Mouse (Mus musculus) myocyte (in vitro differentiated cells): ENCODE measurements at regions not wholly inside any gene's neighbourhood (a gene's known extent, or its start where the extent isn't known, plus 50 kb on each side); places are given as distances from the start of the nearest gene placed in this dataset.

Source experiments
- H3K27me3 ChIP-seq: one replicate; pipeline ENCODE4 v1.6.1; 2011; ENCODE audit not compliant: control insufficient read depth, insufficient read depth, insufficient read length
- H3K36me3 ChIP-seq: one replicate; pipeline ENCODE4 v1.6.1; 2011; ENCODE audit not compliant: control insufficient read depth, insufficient read depth
- H3K4me2 ChIP-seq: one replicate; pipeline ENCODE4 v1.6.1; 2011; ENCODE audit warnings: low read depth, control low read depth
- H3K4me3 ChIP-seq: one replicate; pipeline ENCODE4 v1.5.1; 2011; ENCODE audit warnings: mild to moderate bottlenecking, control low read depth, moderate library complexity
- H3K79me2 ChIP-seq: one replicate; pipeline ENCODE4 v1.6.1; 2011; ENCODE audit not compliant: control insufficient read depth, insufficient read depth
- H3ac ChIP-seq: one replicate; pipeline ENCODE4 v1.6.1; 2011; ENCODE audit not compliant: control insufficient read depth, insufficient read length
- CEBPB ChIP-seq: IDR thresholded peaks from 2 replicates; pipeline ENCODE4 v1.6.1; 2011; ENCODE audit warnings: mild to moderate bottlenecking, moderate library complexity; ENCODE audit not compliant: poor library complexity, insufficient read depth, severe bottlenecking
- E2F4 ChIP-seq: IDR thresholded peaks from one replicate; pipeline ENCODE4 v1.6.1; 2011; ENCODE audit warnings: mild to moderate bottlenecking, control low read depth, moderate library complexity; ENCODE audit not compliant: insufficient read depth
- MAX ChIP-seq: IDR thresholded peaks from one replicate; pipeline ENCODE4 v1.6.1; 2011; ENCODE audit warnings: low read depth, mild to moderate bottlenecking, control low read depth
- MYOD1 ChIP-seq, 3 experiments: IDR thresholded peaks; one replicate each; pipeline ENCODE4 v1.6.1; 2011; ENCODE audit warnings: control low read depth in 2 of 3, low read depth in 2 of 3, mild to moderate bottlenecking in 2 of 3, moderate library complexity in 1 of 3; ENCODE audit not compliant: insufficient read length in 2 of 3, control insufficient read depth in 1 of 3
- MYOG ChIP-seq, 3 experiments: IDR thresholded peaks; one replicate each; pipeline ENCODE4 v1.6.1; 2011; ENCODE audit warnings: control low read depth in 2 of 3, low read depth in 2 of 3, mild to moderate bottlenecking in 2 of 3; ENCODE audit not compliant: insufficient read length in 2 of 3, control insufficient read depth in 1 of 3, insufficient read depth in 1 of 3
- POLR2A ChIP-seq: IDR thresholded peaks from one replicate; pipeline ENCODE4 v1.6.1; 2011; ENCODE audit warnings: low read depth, mild to moderate bottlenecking, control low read depth, moderate library complexity; ENCODE audit not compliant: insufficient read length
- POLR2AphosphoS2 ChIP-seq: IDR thresholded peaks from one replicate; pipeline ENCODE4 v1.6.1; 2011; ENCODE audit warnings: low read depth, control low read depth; ENCODE audit not compliant: insufficient read length
- REST ChIP-seq: IDR thresholded peaks from one replicate; pipeline ENCODE4 v1.6.1; 2011; ENCODE audit warnings: mild to moderate bottlenecking, control low read depth, moderate library complexity; ENCODE audit not compliant: insufficient read depth, insufficient read length
- SRF ChIP-seq: IDR thresholded peaks from one replicate; pipeline ENCODE4 v1.6.1; 2011; ENCODE audit warnings: low read depth; ENCODE audit not compliant: control insufficient read depth, insufficient read length
- TCF12 ChIP-seq: IDR thresholded peaks from one replicate; pipeline ENCODE4 v1.6.1; 2011; ENCODE audit warnings: mild to moderate bottlenecking, control low read depth; ENCODE audit not compliant: poor library complexity, insufficient read depth, severe bottlenecking
- TCF3 ChIP-seq: IDR thresholded peaks from one replicate; pipeline ENCODE4 v1.6.1; 2011; ENCODE audit warnings: low read depth, control low read depth; ENCODE audit not compliant: insufficient read length
- USF1 ChIP-seq: IDR thresholded peaks from one replicate; pipeline ENCODE4 v1.6.1; 2011; ENCODE audit warnings: low read depth, mild to moderate bottlenecking, control low read depth, moderate library complexity

GRCm38 (mm10) chr9:78881307-78881790 is 266.0 kb downstream of the Cd109 start:
- Histone ChIP-seq H3K36me3 (no peaks in the 10 kb centered on the region), H3K79me2 (no peaks in the 10 kb centered on the region), H3K4me2 (no peak overlapping the region), H3ac (no peak overlapping the region), H3K27me3 (no peaks in the 10 kb centered on the region), H3K4me3 (no peak overlapping the region)
- no peak for TF ChIP-seq TCF3
- TF ChIP-seq POLR2AphosphoS2, result no peak
- TF ChIP-seq USF1, result no peak
- no peak for TF ChIP-seq TCF12
- no peak for TF ChIP-seq POLR2A
- TF ChIP-seq CEBPB, result no peak
- no peak for TF ChIP-seq MYOD1 (IDR thresholded peaks at IDR 0.05; ENCODE audit: control insufficient read depth in 1 of 3, insufficient read length in 2 of 3, low read depth in 2 of 3)
- TF ChIP-seq E2F4, result no peak
- TF ChIP-seq SRF, result no peak
- no peak for TF ChIP-seq REST
- no peak for TF ChIP-seq MAX
- TF ChIP-seq MYOG (IDR thresholded peaks at IDR 0.05; ENCODE audit: control insufficient read depth in 1 of 3, insufficient read depth in 1 of 3, insufficient read length in 2 of 3, low read depth in 2 of 3), result no peak

GRCm38 (mm10) chr9:78903211-78903610 is 287.9 kb downstream of the Cd109 start:
- Histone ChIP-seq H3K27me3 (no peaks in the 10 kb centered on the region), H3K4me3 (no peak overlapping the region), H3ac (no peak overlapping the region), H3K79me2 (no peaks in the 10 kb centered on the region), H3K36me3 (no peaks in the 10 kb centered on the region), H3K4me2 (no peak overlapping the region)
- no peak for TF ChIP-seq POLR2AphosphoS2
- no peak for TF ChIP-seq USF1
- no peak for TF ChIP-seq E2F4
- TF ChIP-seq POLR2A, result no peak
- no peak for TF ChIP-seq MYOG (IDR thresholded peaks at IDR 0.05; ENCODE audit: control insufficient read depth in 1 of 3, insufficient read depth in 1 of 3, insufficient read length in 2 of 3, low read depth in 2 of 3)
- no peak for TF ChIP-seq MYOD1 (IDR thresholded peaks at IDR 0.05; ENCODE audit: control insufficient read depth in 1 of 3, insufficient read length in 2 of 3, low read depth in 2 of 3)
- no peak for TF ChIP-seq SRF
- no peak for TF ChIP-seq REST
- no peak for TF ChIP-seq CEBPB
- TF ChIP-seq MAX, result no peak
- no peak for TF ChIP-seq TCF12
- no peak for TF ChIP-seq TCF3

GRCm38 (mm10) chr9:78917336-78917735 is 302.0 kb downstream of the Cd109 start:
- TF ChIP-seq SRF, result no peak
- no peak for TF ChIP-seq POLR2A
- no peak for TF ChIP-seq USF1
- no peak for TF ChIP-seq REST
- no peak for TF ChIP-seq MYOG (IDR thresholded peaks at IDR 0.05; ENCODE audit: control insufficient read depth in 1 of 3, insufficient read depth in 1 of 3, insufficient read length in 2 of 3, low read depth in 2 of 3)
- no peak for TF ChIP-seq TCF3
- TF ChIP-seq CEBPB, result no peak
- no peak for TF ChIP-seq MAX
- no peak for TF ChIP-seq MYOD1 (IDR thresholded peaks at IDR 0.05; ENCODE audit: control insufficient read depth in 1 of 3, insufficient read length in 2 of 3, low read depth in 2 of 3)
- no peak for TF ChIP-seq E2F4
- no peak for TF ChIP-seq TCF12
- TF ChIP-seq POLR2AphosphoS2, result no peak
- Histone ChIP-seq H3ac (no peak overlapping the region), H3K4me3 (no peak overlapping the region), H3K79me2 (no peaks in the 10 kb centered on the region), H3K4me2 (no peak overlapping the region), H3K36me3 (no peaks in the 10 kb centered on the region), H3K27me3 (no peaks in the 10 kb centered on the region)

DNA sequence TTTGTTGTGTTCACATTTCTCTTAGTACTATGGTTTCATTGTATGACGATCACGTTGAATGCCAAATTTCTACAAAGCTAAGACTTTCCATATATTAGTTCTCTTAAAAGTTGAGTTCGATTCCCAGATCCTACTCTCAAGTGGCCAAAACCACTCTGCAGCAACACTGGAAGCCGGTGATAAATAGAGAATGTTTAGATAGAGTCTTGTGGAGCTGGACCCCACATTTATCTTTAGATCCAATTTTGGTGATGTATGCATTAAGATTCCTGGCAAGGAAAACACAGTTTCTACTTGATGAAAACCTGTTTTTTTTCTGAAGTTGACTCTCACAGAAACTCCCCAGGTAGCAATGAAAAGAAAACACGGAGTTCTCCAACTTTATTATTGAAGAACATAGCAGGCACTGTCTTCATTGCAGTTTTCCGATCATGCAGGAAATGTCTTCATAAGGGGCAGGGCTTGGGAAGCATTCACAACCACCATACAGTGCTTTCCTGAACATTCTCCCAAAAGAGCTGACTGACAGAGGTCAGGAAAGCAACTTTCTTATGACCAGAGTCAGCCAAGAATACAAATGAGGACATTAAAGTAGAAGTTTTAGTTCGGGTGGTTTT is 310.7 kb downstream of the Cd109 start:
- Histone ChIP-seq H3K4me3 (no peak overlapping the region), H3K79me2 (no peaks in the 10 kb centered on the region), H3K36me3 (no peaks in the 10 kb centered on the region), H3K27me3 (no peaks in the 10 kb centered on the region), H3K4me2 (no peak overlapping the region), H3ac (no peak overlapping the region)
- TF ChIP-seq REST (no peak), MYOG (IDR thresholded peaks at IDR 0.05; ENCODE audit: control insufficient read depth in 1 of 3, insufficient read depth in 1 of 3, insufficient read length in 2 of 3, low read depth in 2 of 3) (no peak), CEBPB (no peak), E2F4 (no peak), POLR2AphosphoS2 (no peak)

DNA sequence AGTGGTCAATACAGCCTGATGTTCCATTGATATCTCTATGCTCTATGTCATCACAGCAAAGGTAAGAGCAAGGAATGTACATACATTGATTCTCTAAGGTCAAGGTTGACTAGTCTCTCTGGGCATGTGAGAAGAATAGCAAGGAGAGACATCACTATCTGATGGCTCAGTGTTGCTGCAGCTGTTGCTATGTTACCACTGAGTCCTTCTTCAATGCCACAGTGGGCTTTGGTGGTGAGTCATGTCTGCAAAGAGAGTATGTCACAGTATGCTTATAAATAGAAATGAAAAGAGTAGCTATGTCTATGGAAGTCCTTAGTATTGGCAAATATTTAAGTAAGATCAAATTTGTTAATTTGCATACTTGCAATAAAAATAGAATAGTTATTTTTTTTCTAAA is 326.3 kb downstream of the Cd109 start:
- Histone ChIP-seq H3K4me3 (no peak overlapping the region), H3ac (no peak overlapping the region), H3K4me2 (no peak overlapping the region), H3K79me2 (no peaks in the 10 kb centered on the region), H3K27me3 (no peaks in the 10 kb centered on the region), H3K36me3 (no peaks in the 10 kb centered on the region)
- TF ChIP-seq MYOD1 (IDR thresholded peaks at IDR 0.05; ENCODE audit: control insufficient read depth in 1 of 3, insufficient read length in 2 of 3, low read depth in 2 of 3) (peak in 2 of 3 experiments; percentile 43 to 52), CEBPB (no peak), POLR2AphosphoS2 (no peak), MAX (no peak), USF1 (no peak), SRF (no peak), REST (no peak)
